Mouse (Mus musculus) right cerebral cortex, adult 18-20 months (tissue): ENCODE data around the gene Stx1a.

Source experiments
- DNase-seq: peaks from one replicate; pipeline ENCODE4 v3.0.0; 2022; ENCODE audit warnings: mixed read lengths

The Stx1a gene

DNA sequence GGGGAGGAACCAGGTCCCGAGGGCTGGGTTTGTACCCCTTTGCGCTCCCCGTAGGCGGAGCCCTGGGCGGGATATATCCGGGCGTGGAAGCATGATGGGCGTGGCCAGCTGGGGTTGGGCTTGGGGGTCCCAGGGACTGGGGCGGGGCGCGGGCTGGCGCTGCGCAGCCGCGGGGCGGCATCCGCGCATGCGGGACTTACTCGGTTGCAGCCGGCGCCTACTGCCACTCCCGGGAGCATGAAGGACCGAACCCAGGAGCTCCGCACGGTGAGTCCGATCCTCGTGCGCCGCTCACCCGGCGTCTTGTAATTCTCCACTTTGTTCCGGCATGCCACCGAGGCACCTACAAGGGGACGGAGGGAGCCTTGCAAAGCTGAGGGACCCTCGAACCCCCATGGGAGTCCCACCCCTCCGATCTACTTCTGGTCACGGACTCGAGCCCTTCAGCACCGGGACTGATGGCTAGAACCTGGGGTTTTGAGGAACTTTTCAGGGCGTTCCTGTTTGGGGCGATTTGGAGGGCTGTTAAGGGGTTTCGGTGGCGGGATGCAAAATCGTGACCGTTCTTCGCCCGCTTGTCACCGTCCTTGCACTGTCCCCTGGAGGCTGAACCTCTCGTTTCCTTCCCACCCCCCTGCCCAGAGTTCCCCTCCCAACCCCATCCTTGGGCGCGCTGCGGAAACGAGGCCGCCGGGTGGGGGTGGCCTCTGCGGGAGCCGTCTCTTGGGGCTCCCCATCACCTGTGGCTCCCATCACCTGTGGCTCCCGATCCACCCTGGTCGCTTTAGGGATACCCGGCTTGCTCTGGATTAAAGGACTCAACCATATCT, at the start of gene Stx1a:
Gene Stx1a (plus strand): TSS at position 139 of the 830 bp plus-strand sequence.
- peak; percentile 91 for DNase-seq

- no peak for DNase-seq
Observed at GRCm38 (mm10) chr5:134973526-134973925, 49.8 kb upstream of the Stx1a start.

GRCm38 (mm10) chr5:134974294-134974693, 49.0 kb upstream of the Stx1a start:
- DNase-seq, result no peak

DNA sequence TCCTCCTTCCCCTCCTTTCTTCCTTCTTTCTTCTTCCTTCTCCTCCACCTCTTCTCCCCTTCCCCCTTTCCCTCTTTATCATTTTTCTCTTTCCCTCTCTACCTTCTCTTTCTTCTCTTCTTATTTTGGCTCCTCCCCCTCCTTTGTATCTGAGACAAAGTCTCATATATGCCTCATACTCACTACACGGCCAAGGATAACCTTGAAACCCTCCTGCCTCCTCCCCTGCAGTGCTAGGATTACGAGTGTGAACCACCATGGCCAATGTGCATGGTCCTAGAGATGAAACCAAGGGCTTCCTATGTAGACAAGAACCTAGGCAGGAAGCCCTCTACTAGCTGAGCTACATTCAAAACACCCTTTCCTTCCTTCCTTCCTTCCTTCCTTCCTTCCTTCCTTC, 48.4 kb upstream of the Stx1a start:
- DNase-seq, result no peak

GRCm38 (mm10) chr5:134976164-134976563, 47.1 kb upstream of the Stx1a start:
- no peak for DNase-seq

GRCm38 (mm10) chr5:134976577-134977250, 46.6 kb upstream of the Stx1a start:
- no peak for DNase-seq

DNA sequence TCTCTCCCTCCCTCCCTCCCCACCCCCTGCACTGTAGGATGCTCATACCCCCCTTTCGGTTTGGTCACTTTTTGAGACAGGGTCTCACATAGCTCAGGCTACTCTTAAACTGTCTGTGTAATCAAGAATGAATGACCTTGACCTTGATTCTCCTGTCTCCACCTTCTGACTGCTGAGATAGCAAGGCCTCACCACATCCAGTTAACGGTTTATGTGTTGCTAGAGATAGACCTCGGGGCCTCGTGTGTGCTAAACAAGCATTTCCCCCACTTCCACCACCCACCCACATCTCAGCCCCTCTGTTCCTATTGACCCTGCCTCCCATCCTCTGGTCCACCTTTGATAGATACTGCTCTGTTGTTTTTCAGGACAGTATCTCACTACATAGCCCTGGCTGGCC, 45.4 kb upstream of the Stx1a start:
- no peak for DNase-seq

DNA sequence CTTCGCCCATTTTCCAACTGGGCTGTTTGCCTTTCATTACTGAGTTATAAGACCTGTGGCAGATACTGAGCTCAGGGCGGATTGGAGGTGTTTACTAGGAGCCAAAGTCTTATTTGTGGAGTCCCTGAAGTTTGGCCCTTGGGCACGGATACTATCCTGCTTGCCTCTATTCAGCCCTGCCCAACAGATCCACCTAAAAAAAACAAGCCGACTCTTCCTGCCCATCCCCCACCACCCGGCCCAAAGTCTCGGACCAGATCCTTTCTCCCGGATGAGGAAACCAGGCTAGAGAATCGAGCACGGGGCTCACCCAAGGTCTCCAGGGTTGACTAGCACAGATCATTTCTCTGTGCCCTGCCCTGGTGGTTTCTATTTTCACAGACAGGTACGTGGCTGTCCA, 42.1 kb upstream of the Stx1a start:
- no peak for DNase-seq

GRCm38 (mm10) chr5:134983111-134983510, 40.2 kb upstream of the Stx1a start:
- no peak for DNase-seq

DNA sequence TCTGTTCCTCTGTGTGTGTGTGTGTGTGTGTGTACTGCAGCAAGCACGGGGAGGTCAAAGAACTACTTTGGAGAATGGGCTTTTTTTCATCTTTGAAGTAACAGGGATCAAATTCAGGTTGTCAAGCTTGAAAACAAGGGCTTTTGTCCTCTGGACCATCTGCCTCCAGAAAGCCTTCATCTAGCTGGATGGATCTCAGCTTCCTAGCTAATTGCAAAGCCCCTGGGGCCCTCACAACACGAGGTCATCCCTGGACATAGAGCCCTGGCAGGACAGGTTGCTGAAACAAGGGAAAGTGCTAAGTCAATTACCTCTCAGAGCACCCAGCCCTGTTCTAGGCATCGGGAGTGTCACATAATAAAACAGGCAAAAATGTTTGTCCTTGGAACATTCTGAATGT, 39.5 kb upstream of the Stx1a start:
- DNase-seq, result no peak

DNA sequence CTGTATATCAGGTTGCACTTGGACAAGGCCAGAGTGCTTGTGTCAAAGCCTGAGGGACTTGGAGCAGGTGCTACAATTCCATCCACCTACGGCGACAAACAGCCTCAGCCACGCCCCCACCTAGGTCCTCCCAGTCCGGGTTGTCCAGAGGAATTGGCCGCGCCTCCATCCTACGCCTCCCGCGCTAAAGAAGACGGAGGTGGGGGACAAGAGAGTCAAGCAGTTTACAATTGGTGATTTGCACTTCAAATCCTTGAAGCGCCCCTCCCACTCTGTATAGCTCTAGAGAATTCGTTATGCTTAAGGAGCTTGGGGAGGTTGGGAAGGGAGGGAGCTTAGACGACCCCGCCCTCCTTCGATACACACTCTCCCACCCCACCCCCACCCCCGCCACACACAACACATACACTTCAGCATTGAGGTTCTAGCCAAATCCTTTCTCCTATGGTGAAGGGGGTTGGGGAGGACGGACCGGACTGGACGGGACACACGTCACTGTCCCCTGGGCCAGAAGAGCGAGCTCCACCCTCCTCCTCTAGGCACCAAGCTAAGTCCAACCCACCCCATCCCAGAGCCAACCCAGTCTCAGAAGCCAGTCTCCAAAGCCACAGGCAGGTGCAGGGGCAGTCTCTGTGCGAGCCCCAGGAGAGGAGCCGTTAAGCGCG, 37.5 kb upstream of the Stx1a start, which contains the start of gene Cldn3:
Gene Cldn3 (plus strand): TSS at position 582 of the 665 bp plus-strand sequence.
- DNase-seq, result no peak

- no peak for DNase-seq
Observed at GRCm38 (mm10) chr5:134986298-134987268, 36.7 kb upstream of the Stx1a start.

- DNase-seq, result no peak
Observed at GRCm38 (mm10) chr5:134989166-134989565, 34.1 kb upstream of the Stx1a start.

- no peak for DNase-seq
Observed at GRCm38 (mm10) chr5:134989741-134990140, 33.5 kb upstream of the Stx1a start.

DNA sequence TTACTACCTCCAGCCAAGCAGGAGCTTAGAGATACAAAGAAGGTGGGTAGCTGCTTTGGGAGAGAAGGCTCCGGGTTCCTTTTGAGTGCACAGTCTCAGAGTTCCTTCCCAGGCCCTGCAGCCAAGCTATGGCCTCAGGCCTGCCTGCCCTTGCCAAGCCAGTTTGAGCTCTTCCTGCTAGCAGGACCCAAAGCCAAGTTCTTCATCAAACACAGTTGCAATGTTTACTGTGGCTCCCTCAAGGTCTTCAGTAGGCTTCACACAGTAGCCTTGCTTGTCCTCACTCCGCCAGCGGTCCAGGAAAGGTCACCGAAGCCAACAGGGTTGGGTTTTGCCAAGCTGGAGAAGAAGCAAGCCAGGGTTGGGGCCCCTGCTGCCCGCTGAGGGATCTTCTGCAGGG, 30.7 kb upstream of the Stx1a start:
- no peak for DNase-seq

GRCm38 (mm10) chr5:134998359-134998758, 24.9 kb upstream of the Stx1a start:
- DNase-seq, result no peak

- DNase-seq, result no peak
Observed at GRCm38 (mm10) chr5:134999797-135000196, 23.5 kb upstream of the Stx1a start.

- DNase-seq, result no peak
Observed at GRCm38 (mm10) chr5:135000751-135001150, 22.5 kb upstream of the Stx1a start.

- DNase-seq, result no peak
Observed at GRCm38 (mm10) chr5:135001309-135001708, 22.0 kb upstream of the Stx1a start.

DNA sequence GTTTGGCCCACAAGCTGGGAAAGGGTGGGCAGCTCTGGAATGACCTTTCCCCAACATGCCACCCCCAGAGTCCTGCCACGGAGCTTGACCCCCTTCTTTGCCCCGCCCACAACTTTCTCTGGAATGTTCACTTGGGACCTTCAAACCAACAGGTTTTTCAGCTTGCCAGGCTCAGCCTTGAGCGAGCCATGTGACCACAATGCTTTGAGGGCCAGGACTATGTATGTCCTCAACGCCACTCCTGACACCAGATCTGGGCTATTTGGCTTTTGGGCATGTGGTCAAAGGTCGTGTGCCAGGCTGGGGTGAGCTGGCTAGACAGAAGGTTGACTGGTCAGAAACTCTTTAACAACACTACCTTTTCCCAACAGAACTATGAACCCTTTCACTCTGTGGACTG, 21.1 kb upstream of the Stx1a start:
- no peak for DNase-seq

DNA sequence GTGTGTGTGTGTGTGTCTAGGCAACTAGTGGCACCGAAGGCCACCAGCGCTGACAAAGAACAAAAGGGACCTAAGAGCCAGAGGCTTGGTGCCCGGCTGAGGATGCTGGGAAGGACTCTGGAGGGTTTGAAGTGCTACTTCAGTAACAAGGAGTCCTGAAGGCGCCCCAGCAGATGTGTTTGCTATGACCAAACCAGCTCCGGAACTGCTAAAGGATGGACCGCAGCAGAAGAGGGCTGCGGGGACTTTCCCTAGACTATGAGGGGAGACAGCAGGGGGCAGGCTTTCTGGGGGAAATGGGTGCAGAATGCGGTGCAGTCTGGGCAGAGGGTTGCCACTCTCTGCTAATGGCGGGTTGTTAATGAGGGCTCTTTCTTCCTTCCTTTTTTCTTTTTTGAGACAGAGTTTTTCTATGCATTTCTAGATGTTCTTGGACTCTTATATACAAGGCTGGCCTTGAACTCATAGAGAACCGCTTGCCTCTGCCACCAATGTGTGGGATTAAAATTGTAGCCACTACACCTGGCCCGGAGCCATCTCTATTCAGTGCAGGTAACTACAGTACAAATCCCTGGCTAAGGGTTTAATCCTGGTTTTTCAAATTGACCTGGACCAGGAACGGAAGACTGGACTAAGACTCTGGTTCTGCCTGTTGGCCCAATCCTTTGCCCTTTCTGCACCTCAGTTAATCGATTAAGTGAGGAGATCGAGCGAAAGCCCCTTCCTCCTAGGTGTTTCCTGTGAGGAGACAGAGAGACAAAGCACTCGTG, 15.3 kb upstream of the Stx1a start:
- no peak for DNase-seq
